ENCODE assay signal across 8 mouse cellular contexts in the genomic region with DNA sequence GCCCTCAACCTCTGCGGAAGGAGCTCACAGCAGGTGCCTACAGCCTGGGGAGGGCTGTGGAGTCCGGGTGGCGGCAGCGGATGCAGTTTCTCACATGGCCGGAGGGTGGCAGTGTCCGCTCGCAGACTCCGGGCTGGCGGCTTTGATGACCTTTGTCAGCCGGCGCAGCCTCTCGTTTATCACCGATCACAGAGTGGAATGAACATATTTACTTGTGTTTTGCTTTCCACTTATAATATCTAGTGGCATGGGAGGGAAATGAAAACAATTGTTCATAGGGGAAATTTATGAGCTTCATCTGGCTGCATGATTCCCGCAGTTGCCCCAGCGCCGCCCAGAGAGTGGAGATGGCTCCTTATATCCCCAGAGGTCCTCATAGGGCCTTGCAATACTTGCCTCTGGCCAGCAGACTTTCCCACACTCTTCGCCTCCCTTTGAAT.
DNase-seq lines count a peak whose midpoint lies in the region; ATAC-seq lines count a peak whose summit lies in the region.

No protein-coding gene starts in this region.

- peak overlapping the region; percentile 3; the same call in 1 of the 2 replicates for H3K27ac ChIP-seq in hindbrain, embryonic 10.5 days

- H3K4me3 ChIP-seq in hindbrain, embryonic 10.5 days: peak overlapping the region; percentile 34

- 0 out of 2 replicates have a peak, but pooled peaks cover 4% of the 10 kb centered on the region for H3K9me3 ChIP-seq in hindbrain, embryonic 10.5 days

- WGBS in hindbrain, embryonic 10.5 days: 3% methylated on average over 17 of the region's 17 CpGs

- DNase-seq in ZHBTc4 (ENCODE audit: low read depth, low spot score): peak; percentile 81
- DNase-seq in cerebellum, adult 8-10 months: peak; percentile 60
- peak; percentile 78 for DNase-seq in hindbrain, embryonic 10.5 days (ENCODE audit: low spot score)
- DNase-seq in layer of hippocampus, postnatal 10 days (ENCODE audit: low spot score in 2 of 2): peak; percentile 75 to 84
- peak; percentile 48 for DNase-seq in lung, postnatal 25 days (ENCODE audit: low spot score)
- DNase-seq in retina, embryonic 14.5 days (ENCODE audit: low spot score): peak; percentile 84
- DNase-seq in urinary bladder, postnatal 4 days (ENCODE audit: low spot score in 2 of 2): peak; percentile 47 to 80

- H3K36me3 ChIP-seq in hindbrain, embryonic 10.5 days: no peaks in the 10 kb centered on the region

- peaks cover 8% of the 10 kb centered on the region for H3K4me1 ChIP-seq in hindbrain, embryonic 10.5 days (replicated peaks)

- peak; percentile 70 for ATAC-seq in frontal cortex, adult (ENCODE audit: low TSS enrichment)

- peaks cover 14% of the 10 kb centered on the region for H3K27me3 ChIP-seq in hindbrain, embryonic 10.5 days (ENCODE audit: insufficient read depth, poor library complexity, severe bottlenecking)

Comparison
In these comparisons a context has a peak if more than half of its experiments do, and no peak if none do; other contexts are left out.
1. Peak in every context shown above with its lines: DNase-seq, ATAC-seq, H3K4me3 ChIP-seq and H3K27ac ChIP-seq.